Comparison of ENCODE assay signal across 8 mouse cellular contexts in genomic region chr19:3575632-3576384, GRCm38 (mm10). TPM values are rescaled to one million over a fixed set of nuclear protein-coding genes. Genes with fewer than 3 reads are reported as not detected.
A peak's percentile ranks its signal among the peaks of the same experiment; 100 is the strongest.
DNase-seq lines count a peak whose midpoint lies in the region; ATAC-seq and TF ChIP-seq lines count a peak whose summit lies in the region.

Ppp6r3 (minus strand) TSS chr19:3575749.

- peak; percentile 73 for TF ChIP-seq POLR2A in olfactory bulb, adult 2 months (IDR thresholded peaks at IDR 0.05; ENCODE audit: insufficient read depth, low read depth, low read length)
- peak; percentile 82 for TF ChIP-seq POLR2A in thymus, adult 2 months (IDR thresholded peaks at IDR 0.05; ENCODE audit: control insufficient read depth, extremely low read depth, insufficient read depth, low read length, poor library complexity)

- H3K4me2 ChIP-seq in forebrain, embryonic 16.5 days (ENCODE audit: low read length): peak within 1 kb of the TSS; percentile 97
- H3K4me2 ChIP-seq in lung, embryonic 14.5 days: peak within 1 kb of the TSS; percentile 75

- intact Hi-C loops in heart, postnatal 36 days (cut with DNase I): loop anchor here (10.0 kb wide), 1 partner anchor 251 kb away; the partner anchor contains the start of gene Cpt1a

- H3K27ac ChIP-seq in forebrain, embryonic 16.5 days (ENCODE audit: low read length): peak within 1 kb of the TSS; percentile 92
- peak within 1 kb of the TSS; percentile 99 for H3K27ac ChIP-seq in layer of hippocampus, adult 2 months
- peak within 1 kb of the TSS; percentile 96 for H3K27ac ChIP-seq in lung, embryonic 14.5 days (ENCODE audit: low read depth)
- peak within 1 kb of the TSS; percentile 91 for H3K27ac ChIP-seq in olfactory bulb, adult 2 months (ENCODE audit: insufficient read depth, low read depth, low read length)
- peak within 1 kb of the TSS; percentile 97 for H3K27ac ChIP-seq in thymus, adult 2 months (ENCODE audit: control insufficient read depth, insufficient read depth, low read length)

- H3K27me3 ChIP-seq in G1E (ENCODE audit: insufficient read depth, low read length): peaks cover 4% of the 10 kb centered on the region; the same call in 1 of the 2 replicates
- H3K27me3 ChIP-seq in forebrain, embryonic 16.5 days (replicated peaks; ENCODE audit: control insufficient read depth, insufficient read depth, low read length): no peaks in the 10 kb centered on the region
- no peaks in the 10 kb centered on the region for H3K27me3 ChIP-seq in lung, embryonic 14.5 days (ENCODE audit: insufficient read depth, low read length)
- H3K27me3 ChIP-seq in thymus, adult 2 months (ENCODE audit: control insufficient read depth, insufficient read depth, low read length): no peaks in the 10 kb centered on the region

- ATAC-seq in G1E (ENCODE audit: extremely low read depth, insufficient number of reproducible peaks, low FRiP score, poor library complexity, severe bottlenecking): peak; percentile 92
- ATAC-seq in forebrain, embryonic 16.5 days: peak; percentile 95
- ATAC-seq in lung, embryonic 14.5 days (ENCODE audit: insufficient read depth): peak; percentile 96

- WGBS in forebrain, embryonic 16.5 days: under 1% methylated on average over 50 of the region's 51 CpGs
- WGBS in lung, embryonic 14.5 days: under 1% methylated on average over 51 of the region's 51 CpGs
- under 1% methylated on average over 51 of the region's 51 CpGs for WGBS in olfactory bulb, adult 2 months
- under 1% methylated on average over 51 of the region's 51 CpGs for WGBS in thymus, adult 2 months

- DNase-seq in G1E (ENCODE audit: low spot score): peak; percentile 99
- DNase-seq in cerebellum, adult 18-20 months: peak; percentile 96 to 99
- peak; percentile 96 to 97 for DNase-seq in heart, postnatal 36 days
- peak; percentile 97 to 98 for DNase-seq in layer of hippocampus, adult 2 months (ENCODE audit: low spot score in 2 of 2)
- peak; percentile 99 for DNase-seq in lung, embryonic 14.5 days
- DNase-seq in thymus, adult 2 months: peak; percentile 98

- no peak for TF ChIP-seq CTCF in G1E (IDR thresholded peaks at IDR 0.05; ENCODE audit: low read depth, low read length)
- no peak for TF ChIP-seq CTCF in layer of hippocampus, adult 2 months (conservative IDR thresholded peaks at IDR 0.05)
- no peak for TF ChIP-seq CTCF in lung, embryonic 14.5 days (IDR thresholded peaks at IDR 0.05; ENCODE audit: low read depth)
- TF ChIP-seq CTCF in olfactory bulb, adult 2 months (IDR thresholded peaks at IDR 0.05; ENCODE audit: insufficient read depth, low read depth, low read length): no peak
- 0 out of 2 replicates have a peak, but pooled peaks have one; percentile 33 for TF ChIP-seq CTCF in thymus, adult 2 months (IDR thresholded peaks at IDR 0.05; ENCODE audit: borderline replicate concordance, control insufficient read depth, extremely low read depth, insufficient read depth, low read length, poor library complexity)

- peak within 1 kb of the TSS; percentile 84 for H3K9ac ChIP-seq in forebrain, embryonic 16.5 days (replicated peaks; ENCODE audit: low read depth, low read length)
- peak within 1 kb of the TSS; percentile 89 for H3K9ac ChIP-seq in lung, embryonic 14.5 days

- peak within 1 kb of the TSS; percentile 88 for H3K4me3 ChIP-seq in G1E (ENCODE audit: low read depth, low read length)
- H3K4me3 ChIP-seq in forebrain, embryonic 16.5 days (replicated peaks; ENCODE audit: low read length): peak within 1 kb of the TSS; percentile 92
- H3K4me3 ChIP-seq in layer of hippocampus, adult 2 months: peak within 1 kb of the TSS; percentile 91
- H3K4me3 ChIP-seq in lung, embryonic 14.5 days (ENCODE audit: low read depth, low read length): peak within 1 kb of the TSS; percentile 84
- H3K4me3 ChIP-seq in olfactory bulb, adult 2 months (ENCODE audit: insufficient read depth, low read depth, low read length): peak within 1 kb of the TSS; percentile 92
- H3K4me3 ChIP-seq in thymus, adult 2 months (ENCODE audit: control insufficient read depth, insufficient read depth, low read length): peak within 1 kb of the TSS; percentile 82

- peaks cover 41% of the 10 kb centered on the region for H3K4me1 ChIP-seq in G1E (ENCODE audit: insufficient read depth, low read depth, low read length)
- peaks cover 21% of the 10 kb centered on the region for H3K4me1 ChIP-seq in forebrain, embryonic 16.5 days (replicated peaks; ENCODE audit: control insufficient read depth, insufficient read depth, low read length)
- peaks cover 9% of the 10 kb centered on the region for H3K4me1 ChIP-seq in lung, embryonic 14.5 days (ENCODE audit: insufficient read depth)
- H3K4me1 ChIP-seq in olfactory bulb, adult 2 months (ENCODE audit: control insufficient read depth, insufficient read depth, low read length): peaks cover 9% of the 10 kb centered on the region; the same call in 1 of the 2 replicates
- H3K4me1 ChIP-seq in thymus, adult 2 months (replicated peaks; ENCODE audit: control insufficient read depth, insufficient read depth, low read length): peaks cover 10% of the 10 kb centered on the region

- peaks cover 8% of the 10 kb centered on the region for H3K36me3 ChIP-seq in G1E (replicated peaks)
- H3K36me3 ChIP-seq in forebrain, embryonic 16.5 days (ENCODE audit: control insufficient read depth, insufficient read depth): no peaks in the 10 kb centered on the region
- H3K36me3 ChIP-seq in lung, embryonic 14.5 days (ENCODE audit: insufficient read depth): no peaks in the 10 kb centered on the region
- H3K36me3 ChIP-seq in thymus, adult 2 months (ENCODE audit: control insufficient read depth, insufficient read depth, low read length): no peaks in the 10 kb centered on the region

- no peaks in the 10 kb centered on the region; the same call in 1 of the 2 replicates for H3K9me3 ChIP-seq in G1E (replicated peaks)
- no peaks in the 10 kb centered on the region for H3K9me3 ChIP-seq in forebrain, embryonic 16.5 days (ENCODE audit: control insufficient read depth, low read length)
- H3K9me3 ChIP-seq in lung, embryonic 14.5 days (ENCODE audit: low read depth, low read length): no peaks in the 10 kb centered on the region

RNA-seq across cellular contexts. Expression of gene Ppp6r3, which starts in this region (rescaled TPM):
- total RNA-seq in G1E (2014; fragmentation: Nextera tagmentation) (109 and 115 TPM in 2 replicates), G1E (2017) (95.3 and 105 TPM in 2 replicates)
- 59.5 and 84.7 TPM in 2 replicates for polyA plus RNA-seq in G1E (2012)
- polyA plus RNA-seq in forebrain, embryonic 16.5 days (2015; fragmentation: Nextera tagmentation; extraction: Ambion mirVana): 68.4 and 73.4 TPM in 2 replicates
- total RNA-seq in heart, postnatal 36 days (2021): 10 to 100 TPM; 71.5 to 77.8 TPM
- total RNA-seq in layer of hippocampus, adult 2 months (2021): 10 to 100 TPM; 82.7 to 88.5 TPM
- 71.3 and 74.6 TPM in 2 replicates for polyA plus RNA-seq in lung, embryonic 14.5 days (2014; fragmentation: Nextera tagmentation; extraction: Ambion mirVana)
- polyA plus RNA-seq in olfactory bulb, adult 2 months (2012; ENCODE audit: insufficient read depth, insufficient read length, low replicate concordance, missing spikeins): 165 TPM in 1 of 2 replicates, not detected in the other
- 97.4 and 109 TPM in 2 replicates for polyA plus RNA-seq in thymus, adult 2 months (2012; rRNA removed)

Comparison
In these comparisons a context has a peak if more than half of its experiments do, and no peak if none do; other contexts are left out.
1. Peak in every context shown above with its lines: DNase-seq, ATAC-seq, H3K4me3 ChIP-seq and H3K27ac ChIP-seq.